Mouse (Mus musculus): ENCODE data around the gene Slc30a10.

Gene Slc30a10

GRCm38 (mm10) chr1:185462889-185463288, 8.2 kb downstream of the Slc30a10 start:
- in situ Hi-C loops (cut with MboI, MseI): no loop called here

- in situ Hi-C loops (cut with MboI, MseI): no loop called here
Measured at GRCm38 (mm10) chr1:185469551-185470021, 14.9 kb downstream of the Slc30a10 start.

DNA sequence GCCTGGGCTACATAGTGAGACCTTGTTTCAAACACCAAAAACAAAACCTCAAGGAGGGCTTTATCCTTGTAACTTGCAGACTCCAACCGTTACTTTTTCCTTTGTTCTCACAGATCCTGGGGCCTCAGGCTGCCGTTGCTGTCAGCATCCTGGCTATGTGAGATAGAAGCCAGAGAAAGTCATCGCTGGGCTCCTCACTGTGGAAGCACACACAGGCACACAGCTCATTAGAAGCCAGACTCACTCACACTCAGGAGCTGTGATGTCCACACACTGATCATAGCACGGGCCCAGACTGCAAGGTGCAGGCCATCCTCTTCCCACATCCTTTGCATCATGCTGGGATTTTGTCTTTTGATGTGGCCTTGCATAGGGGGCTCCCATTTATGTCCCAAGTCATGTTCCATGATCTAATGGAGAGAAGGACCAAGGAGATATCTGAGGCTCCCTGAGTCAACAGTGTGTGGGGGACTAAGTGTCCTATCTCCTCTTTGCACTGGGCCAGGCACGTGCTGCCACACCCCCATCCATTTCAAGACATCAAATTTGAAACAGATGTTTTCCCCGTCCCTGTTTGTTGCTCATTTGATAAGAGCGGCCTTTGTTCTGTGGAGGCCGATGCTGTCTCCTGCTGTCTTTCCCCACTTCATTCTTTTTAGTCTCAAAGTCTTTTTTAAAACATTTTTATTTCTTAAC, 17.5 kb downstream of the Slc30a10 start:
- in situ Hi-C loops (cut with MboI, MseI): no loop called here

GRCm38 (mm10) chr1:185472730-185473129, 18.1 kb downstream of the Slc30a10 start:
- in situ Hi-C loops (cut with MboI, MseI): no loop called here

DNA sequence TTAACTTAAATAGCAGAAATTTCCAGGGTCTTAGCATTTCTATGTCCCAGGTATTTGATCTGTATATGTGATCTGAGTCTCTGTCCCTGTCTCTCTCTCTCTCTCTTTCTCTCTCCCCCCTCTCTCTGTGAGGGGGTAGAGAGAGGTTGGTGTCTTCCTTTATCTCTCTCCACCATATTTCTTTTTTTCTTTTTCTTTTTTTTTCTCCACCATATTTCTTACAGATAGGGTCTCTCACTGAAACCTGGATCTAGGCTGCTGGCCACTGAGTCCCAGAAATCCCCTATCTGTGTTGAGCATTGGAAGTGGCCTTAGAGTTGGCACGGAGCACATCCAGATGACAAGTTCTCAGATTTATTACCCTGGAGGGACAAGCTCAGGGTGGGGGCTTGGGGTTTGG, 18.8 kb downstream of the Slc30a10 start:
- in situ Hi-C loops (cut with MboI, MseI): no loop called here

GRCm38 (mm10) chr1:185479861-185480260, 25.2 kb downstream of the Slc30a10 start:
- in situ Hi-C loops (cut with MboI, MseI): no loop called here

DNA sequence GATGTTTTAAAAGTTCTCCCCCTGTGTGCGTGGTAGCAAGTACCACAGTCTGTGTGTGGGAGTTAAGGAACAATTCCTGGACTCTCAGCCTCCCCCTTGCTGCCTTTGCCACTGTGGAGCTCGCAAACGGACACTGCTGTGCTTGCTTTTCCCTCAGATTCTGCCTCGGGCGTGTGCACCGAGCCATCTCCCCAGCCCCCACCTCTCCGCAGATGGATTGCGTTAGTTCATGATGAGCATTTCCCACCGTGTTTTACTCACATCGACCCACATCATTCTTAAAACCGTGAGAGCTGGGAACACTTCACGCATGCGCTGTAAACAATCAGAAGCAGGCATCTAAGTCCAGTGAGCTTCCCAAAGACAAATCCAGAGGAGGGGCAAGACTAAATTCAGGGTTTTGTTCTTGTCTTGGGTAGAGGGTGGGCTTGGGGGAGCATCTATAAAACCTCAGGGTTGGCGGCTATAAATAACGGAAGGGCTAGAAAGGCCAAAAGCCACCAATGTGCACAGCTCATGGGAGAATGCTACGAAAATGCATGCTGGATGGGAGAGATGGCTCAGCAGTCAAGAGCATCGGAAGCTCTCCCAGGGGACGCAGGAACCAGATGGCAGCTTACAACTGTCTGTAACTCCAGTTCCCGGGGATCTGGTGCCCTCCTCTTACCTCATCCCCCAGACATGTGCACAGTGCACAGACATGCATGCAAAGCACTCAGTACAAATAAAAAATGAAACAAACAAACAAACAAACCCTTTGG, 27.5 kb downstream of the Slc30a10 start:
- in situ Hi-C loops (cut with MboI, MseI): no loop called here

DNA sequence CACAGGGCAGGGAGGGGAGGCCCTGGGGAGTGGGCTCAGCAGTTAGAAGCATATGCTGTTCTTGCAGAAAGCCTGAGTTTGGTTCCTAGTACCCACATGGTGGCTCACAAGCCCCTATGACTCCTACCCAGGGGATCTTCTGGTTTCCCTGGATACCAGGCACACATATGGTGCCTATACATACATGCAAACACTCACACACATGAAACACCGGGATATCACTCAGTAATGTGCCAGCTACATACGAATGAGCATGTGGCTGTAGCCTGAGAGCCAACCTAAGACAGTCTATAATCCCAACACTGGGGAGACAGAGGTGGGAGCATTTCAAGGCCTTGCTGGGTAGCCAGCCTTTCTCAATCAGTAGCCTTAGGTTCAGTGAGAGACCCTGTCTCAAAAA, 28.1 kb downstream of the Slc30a10 start:
- in situ Hi-C loops (cut with MboI, MseI): no loop called here

DNA sequence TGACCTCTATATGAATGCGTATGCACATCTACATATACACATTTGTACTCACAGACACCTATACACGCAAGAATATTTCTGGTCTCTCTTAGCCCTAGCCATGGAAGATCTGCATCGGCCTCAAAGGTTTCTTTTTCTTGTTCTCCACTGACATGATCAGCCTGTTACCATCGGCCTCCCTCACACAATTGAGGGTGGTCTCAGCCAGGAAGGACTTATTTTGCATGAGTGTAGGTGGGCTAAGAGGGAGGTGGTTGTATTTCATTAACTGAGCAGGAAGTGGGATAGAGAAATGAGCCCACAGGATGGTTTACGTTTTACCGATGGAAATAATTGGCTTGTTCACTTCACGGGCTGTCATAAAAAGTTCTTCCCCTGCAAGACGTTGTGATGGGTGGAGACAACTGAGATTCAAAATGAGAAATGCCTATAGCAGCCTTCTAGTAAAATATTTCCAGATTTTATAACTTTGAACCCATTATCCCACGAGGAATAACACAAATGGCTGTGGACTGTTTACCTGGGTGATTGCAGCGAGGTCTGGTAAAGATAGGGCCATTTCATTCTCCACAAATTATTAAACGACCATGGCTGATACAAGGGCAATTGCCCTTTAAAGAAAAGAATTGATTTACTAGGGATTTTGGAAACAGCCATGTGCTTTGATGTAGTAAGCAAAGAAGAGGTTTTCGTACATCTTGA, 28.9 kb downstream of the Slc30a10 start:
- in situ Hi-C loops (cut with MboI, MseI): no loop called here

GRCm38 (mm10) chr1:185484281-185484680, 29.6 kb downstream of the Slc30a10 start:
- in situ Hi-C loops (cut with MboI, MseI): no loop called here

DNA sequence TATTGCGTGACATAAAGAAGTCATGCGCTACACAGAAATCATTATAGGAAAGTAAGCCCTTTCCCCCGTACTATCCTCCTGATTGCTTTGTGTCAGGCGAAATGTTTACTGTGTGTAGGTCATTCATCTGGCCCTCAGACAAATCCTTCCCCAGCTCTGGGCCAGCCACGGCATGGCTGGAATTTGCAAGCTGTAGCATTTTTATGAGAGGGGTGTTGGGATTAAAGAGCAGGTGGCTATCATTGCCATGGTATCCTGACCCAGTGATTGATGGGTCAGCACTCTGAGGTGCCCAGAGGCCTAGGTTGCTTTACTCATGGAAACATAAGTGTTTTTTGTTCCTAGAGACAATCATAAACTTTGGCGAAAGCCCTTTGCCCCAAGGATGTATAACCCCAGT, 35.2 kb downstream of the Slc30a10 start:
- in situ Hi-C loops (cut with MboI, MseI): no loop called here

DNA sequence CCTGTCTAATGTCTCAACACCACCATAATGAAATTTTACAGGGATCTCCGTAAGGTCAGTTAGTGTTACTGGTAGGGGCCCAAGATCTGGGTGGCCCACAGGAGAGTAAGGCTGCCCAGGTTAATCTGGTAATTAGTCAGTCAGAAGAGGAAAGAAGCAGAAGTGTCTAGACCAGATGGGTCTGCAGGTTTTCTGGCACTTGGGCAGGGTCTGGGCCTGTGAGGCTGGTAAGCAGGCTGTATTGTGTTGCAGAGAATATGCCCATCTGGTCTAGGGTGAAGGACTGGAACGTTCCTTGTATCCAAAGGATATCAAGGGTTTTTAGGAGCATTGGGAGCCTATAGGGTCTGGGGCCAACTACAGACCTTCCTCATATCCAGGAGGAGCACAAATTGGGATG, 36.0 kb downstream of the Slc30a10 start:
- in situ Hi-C loops (cut with MboI, MseI): no loop called here

- in situ Hi-C loops (cut with MboI, MseI): no loop called here
Measured at GRCm38 (mm10) chr1:185493439-185494034, 38.9 kb downstream of the Slc30a10 start.

GRCm38 (mm10) chr1:185496791-185497460, 42.3 kb downstream of the Slc30a10 start:
- in situ Hi-C loops (cut with MboI, MseI): no loop called here

DNA sequence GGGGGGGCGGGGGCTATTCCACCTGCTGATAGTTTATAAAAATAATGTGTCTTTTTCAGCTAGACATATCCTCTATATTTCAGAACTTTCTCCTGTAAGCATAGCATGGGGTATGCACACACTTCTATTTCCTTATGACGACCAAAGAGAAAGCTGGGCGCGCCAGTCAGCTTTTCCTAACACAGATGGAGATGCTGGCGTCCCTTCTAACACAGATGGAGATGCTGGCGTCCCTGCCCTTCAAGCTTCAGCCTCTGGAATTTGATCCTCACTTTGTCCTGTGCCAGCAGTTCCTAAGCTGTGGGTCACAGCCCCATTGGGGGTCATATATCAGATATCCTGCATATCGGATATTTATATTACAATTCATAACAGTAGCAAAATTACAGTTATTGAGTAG, 46.0 kb downstream of the Slc30a10 start:
- in situ Hi-C loops (cut with MboI, MseI): no loop called here

- in situ Hi-C loops (cut with MboI, MseI): no loop called here
Measured at GRCm38 (mm10) chr1:185501801-185502340, 47.2 kb downstream of the Slc30a10 start.

GRCm38 (mm10) chr1:185502550-185502949, 47.9 kb downstream of the Slc30a10 start:
- in situ Hi-C loops (cut with MboI, MseI): no loop called here

DNA sequence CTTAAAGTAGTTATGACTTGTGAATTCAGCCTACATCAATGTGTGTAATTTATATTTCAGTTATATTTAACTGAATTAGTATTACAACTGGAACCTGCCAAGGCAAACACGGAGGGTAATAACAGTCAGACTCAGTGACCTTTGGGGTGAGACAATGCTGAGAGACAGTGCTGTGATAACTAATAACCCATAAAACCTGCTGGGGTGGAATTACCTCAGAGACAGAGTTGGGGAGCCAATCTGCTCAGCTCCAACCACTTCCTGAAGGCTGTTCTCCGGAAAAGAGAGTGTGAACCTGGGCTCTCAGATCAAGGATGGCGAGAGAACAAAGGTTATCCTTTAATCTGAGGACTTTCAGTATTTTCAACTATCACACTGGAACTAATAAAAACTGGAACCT, 54.4 kb downstream of the Slc30a10 start:
- in situ Hi-C loops (cut with MboI, MseI): no loop called here

- in situ Hi-C loops (cut with MboI, MseI): no loop called here
Measured at GRCm38 (mm10) chr1:185511306-185511705, 56.7 kb downstream of the Slc30a10 start.

- in situ Hi-C loops (cut with MboI, MseI): loop anchor here (5.0 kb wide), 1 partner anchor 73 kb away; no protein-coding TSS in a partner anchor
Measured at GRCm38 (mm10) chr1:185515526-185515979, 60.9 kb downstream of the Slc30a10 start.

DNA sequence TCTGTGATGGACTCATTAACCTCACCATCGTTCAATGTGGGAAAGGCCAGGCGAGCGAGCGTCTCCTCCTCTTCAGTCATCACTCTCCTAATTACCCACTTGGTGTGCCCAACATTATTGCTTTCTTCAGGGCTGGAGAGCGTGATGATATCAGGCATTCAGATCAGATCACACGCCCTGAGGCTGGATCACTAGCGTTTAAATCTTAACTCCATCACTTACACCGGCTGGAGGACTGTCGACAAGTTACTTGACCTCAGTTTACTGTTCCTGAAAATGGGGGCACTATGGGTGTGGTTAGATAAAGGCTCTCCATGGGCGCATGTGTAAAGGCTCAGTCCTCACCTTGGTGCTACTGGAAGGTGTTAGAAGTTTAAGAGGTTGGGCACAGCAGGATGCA, 61.4 kb downstream of the Slc30a10 start:
- in situ Hi-C loops (cut with MboI, MseI): loop anchor here (5.0 kb wide), 1 partner anchor 74 kb away; no protein-coding TSS in a partner anchor

All from T-helper 2 cell (primary cell).